In genomic region chr16:35054432-35055193, GRCm38 (mm10) we compare ENCODE assay signal across 21 mouse cellular contexts. TPM values are rescaled to one million over a fixed set of nuclear protein-coding genes. Genes with fewer than 3 reads are reported as not detected.
DNase-seq lines count a peak whose midpoint lies in the region; ATAC-seq and TF ChIP-seq lines count a peak whose summit lies in the region.
"Had no signal": no experiment of that assay in that cellular context is flagged by ENCODE, and none has a peak within 500 bp of the region (broad histone marks: within the 10 kb centered on the region; RNA-seq: fewer than 3 reads in every experiment).

No protein-coding gene starts in this region.

- ATAC-seq in erythroblast, adult 5-6 weeks (replicated peaks; ENCODE audit: low FRiP score, poor library complexity, severe bottlenecking) = peak; percentile 63
- peak; percentile 79 for ATAC-seq in liver, embryonic 15.5 days (ENCODE audit: insufficient read depth)
- no peak for ATAC-seq in midbrain, embryonic 11.5 days (ENCODE audit: low FRiP score)
- no peak for ATAC-seq in midbrain, embryonic 14.5 days (ENCODE audit: low FRiP score, low TSS enrichment)
- ATAC-seq: intestine, embryonic 16.5 days; midbrain, embryonic 16.5 days; Patski had no signal

- peak; percentile 15 to 17 for DNase-seq in spleen, adult 2 months (ENCODE audit: low read depth in 1 of 2, low spot score in 2 of 2)
- DNase-seq in spleen, adult 18-20 months = no peak
- DNase-seq in midbrain, embryonic 11.5 days (ENCODE audit: low spot score, missing footprints) = no peak
- DNase-seq in testis, postnatal 14 days (ENCODE audit: low spot score) = no peak
- DNase-seq in midbrain, embryonic 14.5 days = no peak
- DNase-seq: cerebellum, adult 2 months; gastrocnemius, postnatal 14 days; kidney, postnatal 36 days; layer of hippocampus, postnatal 36 days; lung, postnatal 10 days; thymus, postnatal 25 days had no signal

- no peaks in the 10 kb centered on the region for H3K9me3 ChIP-seq in liver, embryonic 15.5 days (replicated peaks)
- no peaks in the 10 kb centered on the region for H3K9me3 ChIP-seq in midbrain, embryonic 11.5 days (ENCODE audit: control insufficient read depth, low read length)
- H3K9me3 ChIP-seq in midbrain, embryonic 14.5 days (ENCODE audit: control insufficient read depth, low read length) = no peaks in the 10 kb centered on the region
- H3K9me3 ChIP-seq: heart, embryonic 12.5 days; hindbrain, embryonic 10.5 days; limb, embryonic 12.5 days; neural tube, embryonic 12.5 days had no signal

- no peaks in the 10 kb centered on the region for H3K27me3 ChIP-seq in spleen, adult 2 months (ENCODE audit: control insufficient read depth, insufficient read depth, low read length)
- H3K27me3 ChIP-seq in liver, embryonic 15.5 days = no peaks in the 10 kb centered on the region
- H3K27me3 ChIP-seq in midbrain, embryonic 11.5 days (ENCODE audit: control insufficient read depth, insufficient read depth, low read length) = no peaks in the 10 kb centered on the region
- H3K27me3 ChIP-seq in midbrain, embryonic 14.5 days (ENCODE audit: control insufficient read depth, insufficient read depth, low read length) = no peaks in the 10 kb centered on the region
- H3K27me3 ChIP-seq: heart, embryonic 12.5 days; limb, embryonic 12.5 days; neural tube, embryonic 12.5 days; Patski had no signal

- TF ChIP-seq CTCF in spleen, adult 2 months (IDR thresholded peaks at IDR 0.05; ENCODE audit: extremely low read depth, insufficient read depth, insufficient read length, insufficient replicate concordance) = no peak

- H3K4me1 ChIP-seq in spleen, adult 2 months (ENCODE audit: control insufficient read depth, insufficient read depth, insufficient read length) = peaks cover 2% of the 10 kb centered on the region; the same call in 1 of the 2 replicates
- H3K4me1 ChIP-seq in liver, embryonic 15.5 days (replicated peaks) = peaks cover 51% of the 10 kb centered on the region
- H3K4me1 ChIP-seq in midbrain, embryonic 11.5 days (ENCODE audit: control insufficient read depth, insufficient read depth, low read length) = no peaks in the 10 kb centered on the region; the same call in 1 of the 2 replicates
- H3K4me1 ChIP-seq in midbrain, embryonic 14.5 days (ENCODE audit: control insufficient read depth, insufficient read depth, low read length) = peaks cover 3% of the 10 kb centered on the region; the same call in 1 of the 2 replicates
- H3K4me1 ChIP-seq: heart, embryonic 12.5 days; limb, embryonic 12.5 days had no signal

- WGBS in spleen, adult 2 months = 75% methylated on average over 8 of the region's 8 CpGs
- WGBS in liver, embryonic 15.5 days (ENCODE audit: insufficient replicate concordance) = 33% methylated on average over 8 of the region's 8 CpGs
- 88% methylated on average over 8 of the region's 8 CpGs for WGBS in midbrain, embryonic 11.5 days
- WGBS in midbrain, embryonic 14.5 days = 91% methylated on average over 8 of the region's 8 CpGs

- no peak overlapping the region for H3K27ac ChIP-seq in spleen, adult 2 months (ENCODE audit: insufficient read depth, low read length)
- peak overlapping the region; percentile 69 for H3K27ac ChIP-seq in liver, embryonic 15.5 days (replicated peaks)
- no peak overlapping the region for H3K27ac ChIP-seq in midbrain, embryonic 11.5 days (ENCODE audit: low read depth, low read length)
- no peak overlapping the region for H3K27ac ChIP-seq in midbrain, embryonic 14.5 days (replicated peaks; ENCODE audit: low read depth, low read length)
- H3K27ac ChIP-seq: hindbrain, embryonic 10.5 days; limb, embryonic 12.5 days; neural tube, embryonic 12.5 days had no signal

- TF ChIP-seq POLR2A in spleen, adult 2 months (IDR thresholded peaks at IDR 0.05; ENCODE audit: low read depth, low read length) = no peak

- H3K4me2 ChIP-seq in liver, embryonic 15.5 days = peak overlapping the region; percentile 8; the same call in 1 of the 2 replicates
- H3K4me2 ChIP-seq in midbrain, embryonic 11.5 days = no peak overlapping the region
- no peak overlapping the region for H3K4me2 ChIP-seq in midbrain, embryonic 14.5 days (ENCODE audit: low read length)
- H3K4me2 ChIP-seq: heart, embryonic 12.5 days; limb, embryonic 12.5 days; neural tube, embryonic 12.5 days had no signal

- H3K4me3 ChIP-seq in spleen, adult 2 months (ENCODE audit: extremely low read depth, insufficient read depth, insufficient read length) = no peak overlapping the region
- H3K4me3 ChIP-seq in liver, embryonic 15.5 days (replicated peaks) = no peak overlapping the region
- no peak overlapping the region for H3K4me3 ChIP-seq in midbrain, embryonic 11.5 days (ENCODE audit: low read depth, low read length)
- no peak overlapping the region for H3K4me3 ChIP-seq in midbrain, embryonic 14.5 days (replicated peaks; ENCODE audit: low read depth, low read length)
- H3K4me3 ChIP-seq: erythroblast, embryonic 14.5 days; heart, embryonic 12.5 days; hindbrain, embryonic 10.5 days; limb, embryonic 12.5 days; neural tube, embryonic 12.5 days had no signal

- H3K9ac ChIP-seq in liver, embryonic 15.5 days = no peak overlapping the region
- H3K9ac ChIP-seq in midbrain, embryonic 11.5 days (ENCODE audit: low read length) = no peak overlapping the region
- H3K9ac ChIP-seq in midbrain, embryonic 14.5 days (replicated peaks; ENCODE audit: low read length) = no peak overlapping the region
- H3K9ac ChIP-seq: heart, embryonic 12.5 days; limb, embryonic 12.5 days; neural tube, embryonic 12.5 days had no signal

- H3K36me3 ChIP-seq in spleen, adult 2 months (ENCODE audit: control insufficient read depth, insufficient read depth, low read length) = no peaks in the 10 kb centered on the region
- 0 out of 2 replicates have a peak, but pooled peaks cover 8% of the 10 kb centered on the region for H3K36me3 ChIP-seq in liver, embryonic 15.5 days (replicated peaks)
- H3K36me3 ChIP-seq in midbrain, embryonic 11.5 days (ENCODE audit: control insufficient read depth, insufficient read depth, low read length) = no peaks in the 10 kb centered on the region
- no peaks in the 10 kb centered on the region for H3K36me3 ChIP-seq in midbrain, embryonic 14.5 days (ENCODE audit: control insufficient read depth, insufficient read depth, low read length)
- H3K36me3 ChIP-seq: heart, embryonic 12.5 days; neural tube, embryonic 12.5 days had no signal

RNA-seq across cellular contexts. Expression of gene Hacd2, which starts 32.4 kb away (rescaled TPM):
- polyA plus RNA-seq in spleen, adult 2 months (2012; rRNA removed) = 13.9 and 19.9 TPM in 2 replicates
- 21.9 and 25.7 TPM in 2 replicates for total RNA-seq in erythroblast, adult 5-6 weeks (2015; ENCODE audit: low replicate concordance)
- total RNA-seq in erythroblast, adult 5-6 weeks (2017; ENCODE audit: low replicate concordance) = 2.2 and 5.5 TPM in 2 replicates
- polyA plus RNA-seq in liver, embryonic 15.5 days (2015; fragmentation: Nextera tagmentation; extraction: Ambion mirVana) = 105 and 116 TPM in 2 replicates
- polyA plus RNA-seq in midbrain, embryonic 11.5 days (2014; fragmentation: Nextera tagmentation; extraction: Ambion mirVana) = 27.2 and 28.6 TPM in 2 replicates
- 25.9 and 26.2 TPM in 2 replicates for polyA plus RNA-seq in midbrain, embryonic 14.5 days (2014; fragmentation: Nextera tagmentation; extraction: Ambion mirVana)

Comparison
In these comparisons a context has a peak if more than half of its experiments do, and no peak if none do; other contexts are left out.
1. DNase-seq: peak in spleen, adult 2 months (2 of 2); none in spleen, adult 18-20 months (0 of 2), midbrain, embryonic 11.5 days (single experiment), testis, postnatal 14 days (single experiment) and midbrain, embryonic 14.5 days (single experiment).
2. ATAC-seq: peak in erythroblast, adult 5-6 weeks (single experiment) and liver, embryonic 15.5 days (single experiment); none in midbrain, embryonic 11.5 days (single experiment) and midbrain, embryonic 14.5 days (single experiment).